Mouse (Mus musculus): ENCODE measurements around the gene Gpr161. TPM values are rescaled to one million over a fixed set of nuclear protein-coding genes. Genes with fewer than 3 reads are reported as not detected.

Gene Gpr161
- 0.08 and 0.15 TPM in 2 replicates for polyA plus RNA-seq (2012; rRNA removed)

DNA sequence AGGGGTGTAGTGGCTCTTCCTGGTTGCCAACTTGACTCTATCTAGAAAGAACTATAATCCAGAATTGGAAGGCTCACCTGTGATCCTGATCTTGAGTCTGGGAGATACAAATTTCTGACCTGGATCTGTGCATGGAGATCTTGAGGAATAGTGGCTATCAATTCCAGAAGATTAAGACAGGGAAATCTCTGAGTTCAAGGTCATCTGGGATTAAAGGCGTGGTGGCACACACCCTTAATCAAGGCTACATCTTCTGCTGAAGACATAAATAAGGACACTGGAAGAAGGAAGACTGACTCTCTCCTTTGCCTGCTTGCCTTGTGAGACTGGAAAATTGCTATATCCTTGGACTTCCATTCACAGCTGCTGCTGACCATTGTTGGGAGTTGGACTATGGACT lies at the start of gene Gpr161:
Gene Gpr161 (plus strand): TSS at position 301 of the 400 bp plus-strand sequence.

Other genes with a start within 250 kb of the Gpr161 start
- gene Tbx19, start 135.0 kb upstream of the Gpr161 start, polyA plus RNA-seq (2012; rRNA removed): 0.01 TPM in 1 of 2 replicates, not detected in the other
- 4.5 and 5.5 TPM in 2 replicates for gene Sft2d2, start 101.4 kb upstream of the Gpr161 start, polyA plus RNA-seq (2012; rRNA removed)
- gene Tiprl, start 58.8 kb upstream of the Gpr161 start, polyA plus RNA-seq (2012; rRNA removed): 13.8 and 16.0 TPM in 2 replicates
- 19.0 and 20.4 TPM in 2 replicates for gene Dcaf6, start 164.7 kb downstream of the Gpr161 start, polyA plus RNA-seq (2012; rRNA removed)
- gene Mpc2, start 164.8 kb downstream of the Gpr161 start, polyA plus RNA-seq (2012; rRNA removed): 75.9 and 80.7 TPM in 2 replicates
- gene Adcy10, start 189.4 kb downstream of the Gpr161 start, polyA plus RNA-seq (2012; rRNA removed): 0.06 and 0.08 TPM in 2 replicates